Mouse (Mus musculus) CD4-positive helper T cell, adult 2 months (primary cell): ENCODE measurements around the gene Ank.
A peak's percentile ranks its signal among the peaks of the same experiment; 100 is the strongest.

Experiments
- DNase-seq: peaks from one replicate; pipeline ENCODE4 v3.0.0-alpha.2; 2012; ENCODE audit warnings: low read depth, missing footprints, low spot score

The Ank gene

GRCm38 (mm10) chr15:27574992-27575781 lies 108.7 kb downstream of the Ank start:
- DNase-seq = no peak

GRCm38 (mm10) chr15:27575932-27576331 lies 109.5 kb downstream of the Ank start:
- DNase-seq = no peak

GRCm38 (mm10) chr15:27576886-27577285 lies 110.4 kb downstream of the Ank start:
- no peak for DNase-seq

GRCm38 (mm10) chr15:27577915-27578780 lies 111.7 kb downstream of the Ank start:
- DNase-seq = peak; percentile 55

GRCm38 (mm10) chr15:27578918-27579317 lies 112.4 kb downstream of the Ank start:
- peak; percentile 22 for DNase-seq

- DNase-seq = no peak
Observed at GRCm38 (mm10) chr15:27579853-27580252, 113.4 kb downstream of the Ank start.

- DNase-seq = no peak
Observed at GRCm38 (mm10) chr15:27580771-27581170, 114.3 kb downstream of the Ank start.

GRCm38 (mm10) chr15:27581640-27582039 lies 115.2 kb downstream of the Ank start:
- no peak for DNase-seq

- peak; percentile 44 for DNase-seq
Observed at GRCm38 (mm10) chr15:27582428-27582827, 116.0 kb downstream of the Ank start.

- DNase-seq = peak; percentile 46
Observed at GRCm38 (mm10) chr15:27583042-27583441, 116.6 kb downstream of the Ank start.

- no peak for DNase-seq
Observed at GRCm38 (mm10) chr15:27583620-27584019, 117.1 kb downstream of the Ank start.

GRCm38 (mm10) chr15:27585466-27586092 lies 119.1 kb downstream of the Ank start:
- no peak for DNase-seq

- DNase-seq = no peak
Observed at GRCm38 (mm10) chr15:27586093-27586480, 119.6 kb downstream of the Ank start.

- DNase-seq = no peak
Observed at GRCm38 (mm10) chr15:27588087-27588826, 121.8 kb downstream of the Ank start.

- no peak for DNase-seq
Observed at GRCm38 (mm10) chr15:27590812-27591211, 124.3 kb downstream of the Ank start.

- DNase-seq = no peak
Observed at GRCm38 (mm10) chr15:27592620-27593320, 126.3 kb downstream of the Ank start.

- no peak for DNase-seq
Observed at GRCm38 (mm10) chr15:27593717-27594116, 127.2 kb downstream of the Ank start.

- no peak for DNase-seq
Observed at GRCm38 (mm10) chr15:27594973-27595372, 128.5 kb downstream of the Ank start.

GRCm38 (mm10) chr15:27595560-27595959 lies 129.1 kb downstream of the Ank start:
- DNase-seq = no peak

GRCm38 (mm10) chr15:27596463-27597140 lies 130.1 kb downstream of the Ank start:
- DNase-seq = peak; percentile 92
